Mouse (Mus musculus) liver, embryonic 14.5 days (tissue): ENCODE measurements around the gene Anks1b.

Experiments
- CTCF ChIP-seq: IDR thresholded peaks from 2 replicates; pipeline ENCODE4 v1.5.1; 2016; ENCODE audit warnings: antibody characterized with exemption, low read depth, control low read depth
- EP300 ChIP-seq: IDR thresholded peaks from 2 replicates; pipeline ENCODE4 v1.6.1; 2016; ENCODE audit warnings: antibody characterized with exemption, low read depth

GRCm38 (mm10) chr10:90599149-90599548, 725.8 kb downstream of the Anks1b start:
- no peak for TF ChIP-seq EP300
- no peak for TF ChIP-seq CTCF
